Mouse (Mus musculus) neutrophil, adult 5-6 weeks (primary cell): ENCODE measurements around the gene Plcb4. TPM values are rescaled to one million over a fixed set of nuclear protein-coding genes. Genes with fewer than 3 reads are reported as not detected.
"Not testable (repeated sequence)": the region's sequence is repeated elsewhere in the genome, so short reads cannot be mapped to it uniquely, and the experiment has no call there.

ENCODE experiments used
- ATAC-seq: fragments of 151-379, 151-347 bp; 2 replicates; pipeline ENCODE4 v1.8.0; 2017; ENCODE audit warnings: mild to moderate bottlenecking, moderate TSS enrichment; ENCODE audit not compliant: insufficient number of reproducible peaks, poor library complexity, low FRiP score, severe bottlenecking; ENCODE audit errors: extremely low read depth
- total RNA-seq: library from RNA; stranded (forward); fragments of 200-1000 nt; gene quantifications from 2 replicates; pipeline ENCODE4 v1.2.3, GENCODE M21; 2017

The Plcb4 gene
- total RNA-seq, 1 experiment from 2014 or later, result 1.5 TPM

DNA sequence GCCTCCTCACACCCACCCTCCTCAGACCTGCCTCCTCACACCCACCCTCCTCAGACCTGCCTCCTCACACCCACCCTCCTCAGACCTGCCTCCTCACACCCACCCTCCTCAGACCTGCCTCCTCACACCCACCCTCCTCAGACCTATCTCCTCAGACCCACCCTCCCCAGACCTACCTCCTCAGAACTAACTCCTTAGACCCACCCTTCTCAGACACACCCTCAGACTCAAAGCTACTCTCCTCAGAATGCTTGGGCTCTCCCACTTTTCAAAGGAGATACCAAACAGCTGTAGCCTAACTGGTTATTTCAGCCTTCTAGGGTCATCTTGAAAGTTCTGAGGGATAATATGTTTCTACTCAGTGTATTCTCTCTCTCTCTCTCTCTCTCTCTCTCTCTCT lies 50.9 kb downstream of the Plcb4 start:
- ATAC-seq, result not testable (repeated sequence)

DNA sequence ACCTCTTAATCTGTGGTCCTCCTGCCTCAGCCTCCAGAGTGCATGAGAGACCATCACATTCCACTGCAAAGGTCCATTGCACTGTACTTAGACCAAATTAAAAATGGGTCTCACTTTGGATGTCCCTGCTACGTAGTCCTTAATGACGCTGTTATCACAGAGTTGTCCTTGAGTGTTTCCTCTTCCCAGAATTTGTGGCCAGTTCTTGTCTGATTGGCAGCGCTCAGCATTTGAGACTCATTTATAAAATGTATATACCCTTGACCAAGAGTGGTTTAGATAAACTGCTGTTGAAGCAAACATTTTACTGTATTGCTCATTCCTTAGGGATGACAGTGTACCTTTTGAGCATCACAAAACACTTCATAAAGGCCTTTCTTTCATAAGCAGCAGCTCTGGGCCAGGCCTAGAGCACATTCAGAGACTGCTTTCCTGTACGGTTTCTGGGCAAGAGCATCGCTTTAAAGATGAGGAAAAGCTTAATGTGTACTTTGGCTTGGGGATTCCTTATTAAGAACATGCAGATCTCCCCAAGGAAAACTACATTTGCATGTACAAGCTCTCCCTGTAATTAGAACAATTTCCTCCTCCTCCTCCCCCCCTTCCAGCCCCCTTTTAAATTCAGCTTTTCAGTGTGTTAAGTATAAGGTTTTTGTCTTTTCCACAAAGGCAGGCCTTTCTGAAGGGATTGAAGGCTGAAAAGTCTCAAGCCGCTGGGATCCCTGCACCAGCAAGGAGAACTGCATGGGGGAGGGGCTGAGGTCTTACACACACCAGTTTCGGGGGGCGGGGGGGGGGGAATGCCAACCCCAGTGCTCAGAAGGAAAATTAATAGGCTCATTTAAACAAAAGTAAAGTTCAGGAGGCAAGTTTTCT lies 52.5 kb downstream of the Plcb4 start:
- ATAC-seq, result no peak

DNA sequence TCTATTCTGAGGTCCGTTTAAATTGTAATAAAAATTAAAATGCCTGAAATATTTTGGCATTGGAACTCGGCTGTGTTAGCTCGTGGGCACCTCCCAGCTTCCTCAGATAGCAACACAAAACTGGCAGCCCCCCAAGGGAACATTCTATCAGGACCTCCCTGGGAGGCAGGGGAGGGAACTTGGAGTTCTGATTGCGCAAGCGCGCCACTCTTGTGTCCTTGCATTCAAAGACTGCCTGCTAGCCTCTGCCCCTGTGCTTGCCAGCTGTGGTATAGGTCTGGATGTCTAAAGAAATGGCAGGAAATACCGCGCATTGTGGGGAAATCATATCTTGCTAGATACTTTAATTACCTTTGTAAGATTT lies 53.1 kb downstream of the Plcb4 start:
- no peak for ATAC-seq

DNA sequence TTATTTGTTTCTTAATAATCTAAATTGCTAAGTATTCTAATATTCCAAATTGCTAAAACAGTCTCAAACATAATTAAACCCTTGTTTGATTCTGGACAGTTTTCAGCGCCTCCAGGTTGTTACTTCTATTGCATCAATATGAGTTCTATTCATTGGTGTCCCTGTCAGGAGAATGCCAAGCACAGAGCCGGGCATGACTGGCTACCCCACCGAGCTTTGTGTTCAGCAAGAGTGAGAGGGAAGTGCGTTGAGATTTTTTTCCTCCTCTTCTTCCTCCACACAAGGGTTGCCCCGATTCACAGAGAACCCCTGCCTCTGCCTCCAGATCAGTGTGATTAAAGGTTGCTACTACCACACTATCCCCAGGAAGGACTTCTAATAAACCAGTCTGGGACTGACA lies 53.5 kb downstream of the Plcb4 start:
- ATAC-seq, result no peak

DNA sequence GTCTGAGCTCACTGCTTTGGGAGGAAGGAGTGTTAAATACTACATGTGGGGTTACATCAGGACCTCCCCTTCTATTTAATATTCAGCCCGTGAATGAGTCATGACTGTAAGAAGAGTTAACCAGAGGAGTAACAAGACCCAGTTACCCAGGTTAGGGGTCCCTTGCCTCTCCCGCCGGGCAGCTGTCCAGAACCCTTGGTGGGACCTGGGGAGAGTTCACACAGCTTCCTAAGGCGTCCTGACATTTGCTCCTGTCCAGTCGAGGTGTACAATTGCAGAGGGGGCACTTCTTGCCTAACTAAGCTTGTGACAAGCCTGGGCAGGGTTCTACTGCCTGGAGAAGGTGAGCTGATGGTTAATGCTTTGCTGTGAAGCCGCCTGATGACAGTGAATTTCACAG lies 54.1 kb downstream of the Plcb4 start:
- no peak for ATAC-seq

DNA sequence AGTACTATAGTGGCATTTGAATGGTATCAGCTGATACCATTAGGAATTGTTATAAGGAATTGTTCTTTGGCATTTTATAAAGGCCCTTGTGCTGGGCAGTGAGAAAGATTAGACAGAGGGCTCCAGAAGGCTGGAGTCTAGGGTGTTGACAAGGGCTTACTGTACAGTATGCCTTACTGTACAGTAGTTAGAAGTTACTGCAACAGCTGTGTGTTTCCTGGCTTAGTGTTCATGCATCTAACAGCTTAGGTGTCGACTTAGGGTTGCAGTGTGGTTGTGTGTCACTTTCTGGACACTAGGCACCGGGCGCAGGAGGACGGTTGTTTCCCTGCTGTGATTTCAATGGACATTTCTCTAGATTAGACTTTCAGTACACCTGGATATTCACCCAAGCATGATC lies 57.4 kb downstream of the Plcb4 start:
- ATAC-seq, result no peak

DNA sequence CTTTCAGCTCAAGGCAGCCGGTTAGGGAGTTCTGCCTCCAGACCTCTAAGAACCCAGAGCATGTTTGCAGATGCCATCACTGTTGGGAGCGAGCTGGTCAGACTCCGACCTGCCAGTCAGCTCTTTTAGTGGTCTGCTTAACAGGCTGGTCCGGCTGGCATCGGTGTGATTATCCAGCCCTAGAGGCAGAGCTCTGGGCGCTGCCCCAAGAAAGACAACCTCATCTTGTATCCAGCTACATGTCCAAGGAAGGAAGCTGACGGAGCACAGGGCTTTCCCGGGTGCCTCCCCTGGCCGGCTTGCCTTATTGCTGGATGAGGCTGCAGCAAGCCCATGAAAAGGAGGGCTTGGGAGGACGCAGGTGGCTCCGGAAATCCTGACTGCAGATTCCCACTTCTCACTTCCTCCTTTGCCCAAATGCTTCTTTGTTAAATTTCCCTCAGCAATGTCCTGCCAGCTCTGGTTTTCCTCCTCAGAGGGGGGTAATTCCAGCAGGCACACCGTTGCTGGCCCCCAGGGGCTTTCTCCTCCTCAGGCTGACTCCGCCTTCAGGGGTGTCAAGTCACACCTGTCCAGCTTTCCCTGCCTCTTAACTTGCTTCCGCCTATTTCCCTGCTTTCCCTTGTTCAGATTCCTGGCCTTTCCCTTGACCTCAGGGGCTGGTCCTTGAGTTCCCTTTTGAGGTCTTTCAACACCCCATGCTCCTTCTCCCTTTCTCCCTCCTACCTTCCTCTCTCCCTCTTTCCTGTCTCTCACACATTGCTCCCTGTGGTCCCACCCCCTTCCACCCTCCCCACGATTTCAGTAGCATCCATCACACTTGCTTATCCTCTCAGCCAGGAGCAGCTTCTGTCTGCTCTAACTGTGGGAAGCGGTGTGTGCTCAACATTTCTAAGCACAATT lies 58.7 kb downstream of the Plcb4 start:
- ATAC-seq, result no peak

DNA sequence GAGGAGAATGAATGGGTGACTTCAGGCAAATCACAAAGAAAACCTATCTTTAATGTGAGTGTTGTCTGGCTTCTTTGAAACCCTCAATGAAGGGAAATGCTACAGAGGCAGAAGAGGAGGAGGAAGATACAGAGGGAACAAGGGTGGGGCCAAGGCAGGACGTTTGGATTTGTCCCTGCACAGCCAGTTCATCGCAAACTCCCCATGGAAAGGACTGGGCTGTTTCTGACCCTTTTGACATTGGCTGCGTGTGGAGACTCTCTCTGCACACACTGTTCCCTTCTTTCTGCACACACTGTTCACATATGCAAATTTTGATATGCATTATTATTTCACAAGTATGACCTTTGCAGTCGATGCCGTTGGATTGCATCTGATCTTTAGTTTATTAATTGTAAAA lies 63.3 kb downstream of the Plcb4 start:
- no peak for ATAC-seq

DNA sequence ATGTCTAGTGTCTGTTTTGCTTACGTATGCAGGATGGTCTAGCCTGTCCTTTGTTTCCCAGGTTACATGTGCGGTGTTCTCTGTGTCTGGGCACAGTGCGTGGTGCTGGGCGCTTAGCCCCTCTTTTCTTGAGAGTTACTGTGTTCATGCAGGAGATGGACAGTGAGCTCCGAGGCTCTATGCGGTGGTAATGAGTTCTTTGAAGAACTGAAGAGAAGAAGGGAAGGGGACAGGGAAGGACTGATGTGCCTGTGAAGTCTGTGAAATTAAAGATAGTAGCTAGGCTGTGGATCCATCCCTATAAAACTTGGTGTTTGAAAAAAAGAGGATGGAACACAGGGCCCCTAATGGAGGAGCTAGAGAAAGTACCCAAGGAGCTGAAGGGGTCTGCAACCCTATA lies 64.6 kb downstream of the Plcb4 start:
- ATAC-seq, result no peak

DNA sequence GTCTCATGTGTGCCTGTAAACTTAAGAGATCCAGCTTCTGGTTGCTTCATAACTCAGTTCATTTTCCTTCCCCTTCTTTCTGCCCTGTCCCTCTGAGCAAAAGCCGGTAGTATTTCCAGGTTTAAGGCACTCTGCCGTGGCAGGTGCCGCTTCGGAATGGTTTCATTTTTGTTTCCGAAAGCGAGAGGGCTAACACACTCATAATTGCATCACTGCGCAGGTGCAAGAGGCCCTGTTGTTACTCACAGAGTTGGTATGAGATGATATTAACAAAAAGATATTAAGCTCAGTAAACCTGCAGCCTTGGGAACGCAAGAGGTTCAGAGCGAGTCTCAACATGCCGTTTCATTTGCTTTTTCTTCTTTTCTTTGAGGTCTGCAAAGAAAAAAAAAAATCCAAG lies 65.7 kb downstream of the Plcb4 start:
- peak; percentile 29; the same call in 1 of the 2 replicates for ATAC-seq

DNA sequence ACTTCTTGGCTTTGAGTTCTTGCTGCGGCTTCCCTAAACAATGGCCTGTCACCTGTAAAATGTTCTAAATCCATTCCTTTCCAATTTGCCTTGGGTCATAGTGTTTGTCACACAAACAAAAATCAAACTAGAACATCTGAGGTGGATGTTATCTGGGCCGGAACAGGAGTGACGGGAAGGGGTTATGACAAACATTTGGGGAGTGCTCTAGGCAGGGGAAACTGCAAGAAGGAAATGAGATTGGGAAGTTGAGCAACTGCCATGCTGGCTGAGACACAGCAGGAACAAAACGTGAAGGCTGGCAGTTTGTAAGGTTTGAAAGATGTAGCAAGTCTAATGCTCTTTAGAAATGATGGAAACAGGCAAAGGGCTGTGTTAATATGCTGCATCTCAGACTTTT lies 66.6 kb downstream of the Plcb4 start:
- ATAC-seq, result peak; percentile 62

DNA sequence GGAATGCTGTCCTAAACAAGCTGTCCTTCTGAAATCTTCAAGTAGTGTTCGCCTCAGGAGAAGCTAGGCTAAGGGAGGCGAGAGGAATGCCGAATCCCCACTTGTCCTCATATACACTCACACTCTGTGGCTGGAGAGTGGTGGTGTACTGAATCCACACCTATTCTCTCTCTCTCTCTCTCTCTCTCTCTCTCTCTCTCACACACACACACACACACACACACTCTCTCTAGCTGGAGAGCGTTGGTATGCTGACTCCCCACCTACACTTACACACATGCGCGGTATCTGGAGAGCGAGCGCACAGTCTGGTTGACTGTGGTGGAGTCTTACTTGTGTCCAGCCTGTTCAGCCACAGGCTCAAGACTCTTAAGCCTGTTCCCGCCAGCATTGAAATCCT lies 68.3 kb downstream of the Plcb4 start:
- ATAC-seq, result no peak

DNA sequence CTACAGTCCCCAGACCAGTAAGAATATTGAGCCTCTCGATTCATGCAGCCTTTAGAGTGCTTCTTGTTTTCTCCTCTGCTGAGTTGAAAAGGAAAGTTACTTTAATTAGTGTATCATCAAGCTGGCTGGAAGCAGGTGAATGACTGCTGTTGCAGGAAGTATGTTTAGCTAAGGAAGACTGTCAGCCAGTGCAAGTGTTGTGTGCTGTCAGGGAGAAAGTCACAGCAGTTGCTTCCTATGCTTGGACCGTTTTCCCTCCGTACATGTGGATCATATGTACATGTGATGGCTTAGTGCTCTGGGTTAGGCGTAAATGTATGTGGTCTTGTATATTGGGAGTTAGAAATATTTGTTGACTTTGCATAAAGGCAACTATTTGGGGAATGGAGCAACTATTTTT lies 69.1 kb downstream of the Plcb4 start:
- no peak for ATAC-seq

DNA sequence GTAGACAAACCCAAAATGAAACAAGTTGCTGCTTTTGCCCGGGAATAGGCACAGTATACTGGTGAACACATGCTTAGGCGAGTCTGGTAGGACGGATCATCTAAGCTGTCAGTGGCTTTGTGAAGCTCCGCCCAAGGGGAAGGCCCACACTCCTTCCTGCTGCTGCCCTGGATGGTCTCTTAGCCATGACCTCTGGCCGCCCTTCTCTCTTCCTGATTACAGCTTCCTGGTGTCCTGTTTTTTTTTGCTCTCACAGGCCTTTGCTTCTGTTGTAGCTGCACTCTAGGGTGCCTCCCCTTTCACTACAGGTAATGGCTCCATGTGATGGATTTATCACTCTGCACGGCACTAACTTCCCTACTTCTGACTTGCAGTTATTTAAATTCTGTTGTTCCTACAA lies 72.8 kb downstream of the Plcb4 start:
- ATAC-seq, result no peak

DNA sequence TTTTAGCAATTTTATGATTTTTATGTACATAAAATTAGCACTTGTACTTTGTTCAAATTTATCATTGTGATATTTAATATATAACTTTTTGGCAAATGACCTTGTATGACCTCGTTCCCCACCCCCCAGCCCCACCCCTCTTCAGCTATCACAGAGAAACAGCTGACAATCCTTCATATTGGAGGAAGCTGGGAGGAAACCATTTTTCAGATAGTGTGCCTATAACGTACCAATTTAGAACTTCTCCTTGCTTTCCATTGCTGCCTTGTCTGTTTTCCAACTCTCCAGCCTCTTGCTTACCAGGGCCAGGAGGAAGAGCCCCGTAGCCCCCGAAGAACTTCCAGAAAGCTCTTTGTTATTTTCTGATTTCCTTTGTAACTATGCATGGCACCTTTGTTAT lies 73.8 kb downstream of the Plcb4 start:
- no peak for ATAC-seq

DNA sequence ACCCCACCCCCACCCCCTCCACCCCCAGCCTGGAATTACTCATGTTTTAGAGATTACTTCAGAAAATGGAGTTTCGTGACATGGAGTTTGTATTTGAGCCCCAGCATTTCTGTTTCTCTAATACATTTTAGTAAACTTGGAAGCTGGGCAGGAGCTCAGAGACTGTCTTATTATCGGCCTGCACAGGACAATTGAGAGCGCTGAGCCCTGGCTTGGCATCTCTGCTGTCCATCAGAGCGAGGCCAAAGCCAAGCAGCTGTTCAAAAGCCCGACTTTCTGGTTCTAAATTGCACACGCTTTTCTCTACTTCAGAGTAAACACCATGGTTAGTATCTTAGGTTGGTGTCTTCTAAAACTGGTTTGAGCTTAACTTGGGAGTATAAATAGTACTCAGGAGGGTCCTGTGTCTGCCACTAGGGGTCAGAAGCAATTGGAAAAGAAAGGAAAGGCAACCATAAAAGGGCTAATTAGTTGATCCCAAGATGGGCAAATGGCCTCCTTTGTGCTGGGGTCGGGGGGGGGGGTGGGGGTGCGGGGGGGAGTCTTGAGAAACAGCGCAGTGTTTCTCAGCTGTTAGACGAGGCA lies 75.2 kb downstream of the Plcb4 start:
- no peak for ATAC-seq

DNA sequence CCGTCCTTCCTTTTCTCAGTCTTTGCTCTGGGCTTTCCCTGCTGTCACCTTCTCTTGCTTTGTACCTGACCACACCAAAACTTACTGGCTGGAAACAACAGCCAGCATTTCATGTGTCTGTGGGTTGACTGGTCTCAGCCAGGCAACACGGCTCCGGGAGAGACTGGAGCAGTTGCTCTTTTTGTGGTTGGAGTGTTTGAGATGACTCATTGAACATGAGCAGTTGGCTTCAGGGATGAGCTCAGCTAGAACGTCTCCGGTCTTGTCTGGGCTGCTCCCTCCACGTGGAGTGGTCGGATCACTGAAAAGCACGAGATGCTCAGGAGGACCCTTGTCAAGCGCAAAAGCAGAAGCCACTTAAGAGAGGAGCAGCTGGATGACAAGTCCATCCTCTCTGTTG lies 78.7 kb downstream of the Plcb4 start:
- no peak for ATAC-seq

DNA sequence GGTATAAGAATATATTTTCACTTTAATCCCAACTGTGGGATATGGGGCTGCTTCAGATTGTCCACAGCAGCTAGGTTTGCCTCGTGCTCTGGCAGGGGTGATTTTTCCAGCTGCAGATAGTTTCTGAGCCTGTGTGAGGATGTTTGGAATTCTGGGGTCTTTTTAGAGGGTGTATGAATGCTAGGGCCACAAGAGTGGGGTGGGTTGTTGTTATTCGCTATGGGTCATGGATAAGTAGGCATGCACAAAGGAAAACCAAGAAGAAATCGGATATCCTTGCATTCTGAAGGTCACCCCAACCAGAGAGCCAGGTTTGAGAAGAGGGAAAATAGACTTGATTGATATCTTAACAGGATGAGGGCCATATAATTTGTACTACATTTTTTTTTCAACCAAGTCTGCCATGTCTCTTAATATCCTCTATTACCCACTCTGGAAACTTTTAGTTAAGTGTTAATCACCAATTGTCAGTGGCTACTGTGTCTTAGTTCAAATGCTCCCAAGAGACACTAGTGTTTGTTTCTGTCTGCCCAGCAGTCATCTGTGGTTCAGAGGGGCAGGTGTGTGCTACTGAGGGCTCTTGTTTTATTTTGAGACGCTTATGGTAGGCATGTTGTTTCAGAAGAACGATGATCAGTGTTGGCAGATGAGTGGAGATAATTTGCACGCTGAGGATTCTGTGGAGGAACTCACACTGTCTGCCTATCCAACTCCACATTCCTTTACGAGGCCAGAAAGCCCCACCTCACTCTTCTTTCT lies 79.4 kb downstream of the Plcb4 start:
- ATAC-seq, result not testable (repeated sequence)

DNA sequence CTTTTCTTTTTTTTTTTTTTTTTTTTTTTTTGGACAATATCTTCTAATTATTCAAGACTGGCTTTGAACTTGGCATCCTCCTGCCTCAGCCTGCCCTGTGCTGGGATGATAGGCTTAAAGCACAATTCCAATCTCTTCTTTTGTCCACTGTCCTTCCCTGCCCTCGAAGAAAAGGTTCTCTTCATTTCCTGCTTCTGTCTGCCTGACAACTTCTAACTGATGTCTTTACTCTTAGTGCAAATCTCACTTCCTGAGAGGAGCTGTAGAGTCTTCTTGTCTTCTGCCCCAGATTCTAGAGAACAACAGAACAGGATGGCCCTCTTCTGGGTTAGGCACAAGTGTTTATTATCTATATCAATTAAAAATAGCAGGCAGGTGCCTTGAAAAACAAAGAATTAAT lies 80.1 kb downstream of the Plcb4 start:
- ATAC-seq, result no peak
